Mouse (Mus musculus): ENCODE measurements around the gene Acoxl.

The Acoxl gene

DNA sequence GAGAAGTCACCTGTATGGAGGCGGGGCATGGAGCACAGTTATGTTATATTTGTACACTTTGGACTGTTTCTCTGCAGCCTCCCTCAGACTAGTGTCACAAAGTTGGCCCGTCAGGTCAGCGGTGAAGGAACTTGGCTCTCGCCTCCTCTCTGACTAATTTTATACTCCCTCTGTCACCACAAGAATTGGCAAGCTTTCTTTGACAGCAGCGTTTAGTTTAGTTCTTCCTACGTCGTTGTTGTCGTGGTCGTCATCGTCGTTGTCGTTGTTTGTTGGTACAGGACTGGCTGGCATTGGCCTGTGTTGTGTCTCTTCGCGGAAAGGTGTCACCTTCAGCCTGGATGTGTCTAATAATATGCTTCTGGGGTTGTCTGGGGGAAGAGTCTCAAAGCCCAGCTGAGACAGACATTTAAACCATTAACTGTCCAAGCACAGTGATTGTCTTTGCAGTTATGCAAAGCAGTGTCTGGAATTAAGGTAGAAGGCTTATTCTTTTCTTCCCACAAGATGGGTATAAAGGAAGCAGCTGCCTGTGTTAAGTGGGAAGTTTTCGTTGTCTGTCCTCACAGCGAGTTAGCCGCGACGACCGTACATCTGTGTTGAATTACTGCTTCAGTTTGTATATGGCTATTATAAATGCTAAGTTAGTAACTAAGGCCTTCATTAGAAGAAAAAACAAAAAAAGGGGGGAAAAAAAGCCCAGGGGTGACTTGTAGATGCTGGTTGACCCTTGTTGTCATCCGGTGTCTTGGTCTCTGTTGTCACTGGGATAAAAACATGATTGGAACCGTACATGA, 299.0 kb downstream of the Acoxl start:
- DNase-seq (ENCODE audit: extremely low read depth, low read depth, low spot score) = no peak

DNA sequence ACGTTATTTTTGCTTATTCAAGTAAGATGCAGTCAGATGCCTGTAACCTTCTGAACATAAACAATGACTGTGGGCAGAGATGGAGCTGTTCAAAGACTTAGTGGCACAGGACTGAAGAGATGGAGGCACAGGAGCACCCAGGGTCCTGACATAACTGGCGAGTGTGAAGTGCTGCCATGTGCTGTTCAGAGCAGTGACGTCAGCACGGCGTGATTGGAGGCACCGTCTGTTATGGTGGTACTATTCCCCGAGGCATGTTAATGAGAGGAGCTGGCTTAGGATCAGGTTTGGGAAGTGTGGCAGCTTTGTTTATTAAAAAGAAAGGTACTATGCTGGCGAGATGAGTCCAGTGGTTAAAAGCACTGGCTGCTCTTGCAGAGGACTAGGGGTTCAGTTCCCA, 300.2 kb downstream of the Acoxl start:
- no peak for DNase-seq (ENCODE audit: extremely low read depth, low read depth, low spot score)

DNA sequence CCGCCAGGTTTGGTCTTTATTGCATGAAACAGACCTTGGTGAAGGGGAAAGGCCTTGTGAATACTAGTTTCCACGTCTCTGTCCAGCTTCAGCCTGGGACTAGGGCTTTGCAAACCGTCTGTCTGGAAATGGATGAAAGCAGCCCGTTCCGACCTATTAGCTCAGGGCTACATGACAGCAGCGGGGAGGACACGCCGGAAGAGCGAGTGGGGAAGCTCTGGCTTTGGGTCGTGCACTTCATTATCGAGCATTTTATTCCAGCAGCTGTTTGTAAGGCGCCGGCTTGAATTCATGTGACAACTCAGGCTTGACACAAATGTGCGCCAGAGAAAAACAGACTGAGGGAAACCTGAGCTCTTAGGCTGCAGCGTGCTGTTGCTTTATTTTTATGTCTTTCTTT, 301.1 kb downstream of the Acoxl start:
- DNase-seq (ENCODE audit: extremely low read depth, low read depth, low spot score) = no peak

DNA sequence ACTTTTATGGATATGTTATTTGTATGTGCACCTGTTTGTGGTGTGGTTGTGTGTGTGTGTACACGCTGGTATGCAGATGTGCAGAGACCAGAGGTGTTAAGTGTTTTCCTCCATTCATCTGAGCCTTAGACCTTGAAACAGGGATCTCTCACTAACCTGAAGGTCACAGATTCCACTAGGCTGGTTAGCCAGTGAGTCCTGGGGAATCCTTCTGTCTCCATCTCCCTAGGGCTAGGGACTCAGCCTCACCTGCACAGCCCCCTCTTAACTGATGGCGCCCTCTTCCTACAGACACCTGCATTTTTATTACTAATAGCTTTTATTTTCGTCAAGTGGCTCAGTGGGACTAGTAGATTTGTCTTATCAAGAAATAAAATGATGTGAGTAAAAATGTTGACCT, 301.5 kb downstream of the Acoxl start:
- DNase-seq (ENCODE audit: extremely low read depth, low read depth, low spot score) = no peak

DNA sequence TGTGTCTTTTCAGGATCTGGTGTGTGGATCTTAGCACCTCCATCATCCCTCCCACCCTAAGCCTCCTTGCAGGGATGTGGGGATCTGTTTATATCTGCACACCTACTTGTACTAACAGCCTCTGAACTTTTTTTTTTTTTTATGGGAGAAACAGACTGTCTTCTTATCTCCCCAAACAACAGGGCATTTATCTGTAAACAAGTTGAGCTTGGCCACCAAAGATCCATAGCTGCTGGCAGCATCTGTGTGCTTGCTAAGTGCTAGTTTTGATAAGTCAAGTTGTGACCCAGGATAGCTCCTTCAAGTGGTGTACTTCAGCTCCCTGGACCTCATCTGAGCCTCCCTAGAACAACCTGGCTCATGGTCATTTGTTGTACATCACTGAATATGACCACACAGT, 305.3 kb downstream of the Acoxl start:
- DNase-seq (ENCODE audit: extremely low read depth, low read depth, low spot score) = no peak

DNA sequence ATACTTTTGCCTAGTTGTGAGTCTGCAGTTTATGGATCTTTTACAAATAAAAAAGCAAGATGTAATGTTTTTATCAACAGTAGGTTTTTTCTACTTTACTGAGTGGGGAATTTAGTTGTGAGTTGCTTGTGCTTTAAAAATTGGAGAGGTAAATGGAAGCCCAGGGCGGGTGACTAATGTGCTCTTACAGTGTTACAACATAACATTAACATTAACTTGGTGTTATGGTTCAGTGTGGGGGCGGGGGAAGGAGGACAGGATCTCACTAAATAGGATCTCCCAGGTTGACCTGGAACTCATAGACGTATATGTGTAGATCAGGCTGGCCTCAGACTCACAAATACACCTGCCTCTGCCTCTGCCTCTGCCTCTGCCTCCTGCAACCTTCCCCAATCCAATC, 306.8 kb downstream of the Acoxl start:
- no peak for DNase-seq (ENCODE audit: extremely low read depth, low read depth, low spot score)

DNA sequence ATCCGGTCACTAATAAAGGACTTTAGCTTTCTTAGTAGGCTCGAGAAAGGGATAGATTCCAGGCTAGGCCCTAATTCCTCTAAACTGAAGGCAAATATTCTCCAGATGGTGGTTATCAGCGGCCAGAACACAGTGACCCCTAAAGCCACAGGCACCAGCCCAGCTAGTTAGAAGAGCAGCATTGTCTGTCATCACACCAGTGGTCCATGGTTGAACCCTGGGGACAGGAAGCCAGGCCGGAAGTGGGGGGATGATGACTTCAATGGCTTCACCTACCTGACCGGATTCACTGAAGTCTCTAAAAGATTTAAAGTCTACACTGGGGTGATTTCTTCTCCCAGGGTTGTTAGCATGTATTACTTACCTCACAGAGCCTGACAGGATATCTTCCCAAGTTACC, 310.9 kb downstream of the Acoxl start:
- no peak for DNase-seq (ENCODE audit: extremely low read depth, low read depth, low spot score)

GRCm38 (mm10) chr2:128152211-128152610, 313.5 kb downstream of the Acoxl start:
- DNase-seq (ENCODE audit: extremely low read depth, low read depth, low spot score) = no peak

DNA sequence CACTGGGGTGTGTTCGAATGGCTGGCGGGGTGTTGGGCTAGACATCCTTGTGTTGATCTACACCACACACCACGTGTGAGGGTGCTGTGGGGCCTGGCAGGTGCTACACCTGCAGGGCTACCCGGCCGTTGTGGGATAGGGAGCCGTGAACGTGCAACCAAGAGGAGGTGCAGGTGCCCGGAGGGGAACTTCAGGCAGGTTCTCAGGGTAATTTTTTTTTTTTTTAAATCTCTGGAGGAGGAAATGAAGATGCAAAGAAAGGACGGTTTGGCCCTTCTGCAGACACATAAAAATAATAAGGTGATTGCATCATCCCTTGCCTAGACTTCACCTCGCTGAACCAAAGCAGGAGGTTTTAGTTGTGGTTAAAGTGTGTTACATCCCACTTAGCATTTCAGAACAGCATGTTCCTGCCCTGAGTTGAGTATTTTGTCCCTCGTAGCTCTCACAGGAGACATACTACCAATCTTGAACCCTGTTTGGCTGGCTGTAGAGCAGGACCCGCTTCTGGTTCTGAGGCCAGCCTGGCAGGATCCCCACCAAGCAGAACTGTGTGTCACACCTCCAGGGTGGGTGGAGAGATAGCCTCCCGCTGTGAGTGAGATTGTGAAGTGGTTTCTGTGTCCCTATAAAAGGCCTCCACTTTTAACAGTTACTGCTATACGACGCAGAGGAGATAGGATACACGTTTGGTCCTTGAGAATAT, 314.3 kb downstream of the Acoxl start:
- DNase-seq (ENCODE audit: extremely low read depth, low read depth, low spot score) = no peak

- no peak for DNase-seq (ENCODE audit: extremely low read depth, low read depth, low spot score)
These were observed 314.9 kb downstream of the Acoxl start for GRCm38 (mm10) chr2:128153551-128153910.

DNA sequence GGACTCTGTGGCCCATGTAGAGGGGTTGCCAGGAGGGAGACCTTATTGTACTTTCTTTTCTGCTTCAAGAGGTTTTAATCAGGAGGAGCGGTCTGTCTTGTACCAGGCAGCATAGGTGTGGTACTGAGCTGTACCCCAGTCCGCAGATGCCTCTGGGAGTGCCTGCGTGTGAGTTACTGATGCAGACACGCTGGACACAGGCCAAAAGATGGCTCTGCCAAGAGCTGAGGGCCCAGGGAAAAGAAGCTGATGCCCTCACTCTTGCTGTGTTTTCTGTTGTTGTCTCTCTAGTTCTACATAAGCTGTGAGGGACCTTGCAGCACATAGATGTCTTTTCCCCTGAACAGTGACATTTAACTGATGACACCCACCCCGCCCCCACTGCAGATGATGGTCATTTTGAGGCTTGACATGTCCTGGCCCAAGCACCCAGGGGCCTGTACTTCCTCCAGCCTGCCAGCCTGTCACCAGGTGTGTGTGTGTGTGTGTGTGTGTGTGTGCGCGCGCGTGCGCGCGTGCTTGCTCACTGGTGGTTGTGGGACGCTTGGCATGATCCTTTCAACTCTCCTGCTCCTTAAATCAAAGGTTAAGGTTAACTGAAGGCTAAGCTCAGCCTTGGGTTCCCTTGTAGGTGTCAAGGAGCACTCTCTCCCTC, 316.9 kb downstream of the Acoxl start:
- DNase-seq (ENCODE audit: extremely low read depth, low read depth, low spot score) = no peak

DNA sequence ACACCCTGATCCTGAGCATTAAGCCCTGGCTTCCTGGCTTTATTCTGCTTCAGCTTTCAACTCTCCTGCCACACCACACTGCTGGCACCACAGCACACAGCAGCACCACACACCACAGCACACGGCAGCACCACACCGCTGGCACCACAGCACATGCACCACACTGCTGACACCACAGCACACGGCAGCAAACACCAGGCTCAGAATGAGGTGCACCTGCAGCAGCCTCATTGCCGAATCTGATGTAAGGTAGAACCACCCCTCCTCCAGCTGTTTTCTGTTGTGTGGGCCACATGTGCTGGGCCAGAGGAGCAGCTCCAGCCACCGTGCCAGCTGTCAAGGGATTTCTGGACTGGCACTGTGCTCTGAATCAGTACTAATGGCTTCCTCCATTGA, 317.4 kb downstream of the Acoxl start:
- no peak for DNase-seq (ENCODE audit: extremely low read depth, low read depth, low spot score)

DNA sequence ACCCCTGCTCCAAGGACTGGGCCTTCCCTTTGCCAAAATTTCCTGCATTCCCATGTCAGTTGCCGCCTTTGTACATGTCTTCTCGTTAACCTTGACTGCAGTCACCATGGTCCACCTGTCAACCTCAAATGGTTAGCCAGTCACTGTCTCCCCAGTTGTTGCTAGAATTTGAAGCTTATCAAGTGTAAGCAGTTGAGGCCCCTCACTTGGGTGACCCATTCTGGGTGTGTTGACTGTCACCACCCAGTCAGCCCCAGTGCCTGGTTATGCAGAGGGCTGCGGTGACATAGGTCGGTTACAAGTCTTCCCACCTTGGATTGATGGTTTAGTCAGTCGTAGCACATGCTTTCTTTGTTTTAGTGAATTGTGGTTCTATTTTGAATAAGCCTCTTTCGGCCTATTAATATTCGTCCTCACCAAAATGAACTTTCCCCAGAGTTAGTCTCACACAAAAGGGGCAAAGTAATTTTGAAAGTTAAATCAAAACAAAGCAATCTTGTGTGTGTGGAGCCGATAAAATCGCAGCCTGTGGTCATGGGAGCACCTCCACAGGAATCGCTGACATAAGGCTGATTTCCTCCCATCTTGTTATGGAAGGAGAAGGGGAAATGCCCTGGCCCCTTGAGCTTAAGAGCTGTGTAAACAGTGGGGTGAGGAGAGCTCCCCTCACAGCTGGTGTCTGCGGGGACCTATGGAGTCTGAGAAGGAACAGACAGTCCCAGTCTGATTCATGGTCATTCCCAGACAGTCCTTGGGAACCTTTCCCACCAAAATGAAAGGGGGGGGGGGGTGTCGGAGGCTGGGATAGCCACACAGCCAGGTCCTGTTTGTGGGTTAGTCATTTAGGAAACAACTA, 318.1 kb downstream of the Acoxl start:
- DNase-seq (ENCODE audit: extremely low read depth, low read depth, low spot score) = no peak

DNA sequence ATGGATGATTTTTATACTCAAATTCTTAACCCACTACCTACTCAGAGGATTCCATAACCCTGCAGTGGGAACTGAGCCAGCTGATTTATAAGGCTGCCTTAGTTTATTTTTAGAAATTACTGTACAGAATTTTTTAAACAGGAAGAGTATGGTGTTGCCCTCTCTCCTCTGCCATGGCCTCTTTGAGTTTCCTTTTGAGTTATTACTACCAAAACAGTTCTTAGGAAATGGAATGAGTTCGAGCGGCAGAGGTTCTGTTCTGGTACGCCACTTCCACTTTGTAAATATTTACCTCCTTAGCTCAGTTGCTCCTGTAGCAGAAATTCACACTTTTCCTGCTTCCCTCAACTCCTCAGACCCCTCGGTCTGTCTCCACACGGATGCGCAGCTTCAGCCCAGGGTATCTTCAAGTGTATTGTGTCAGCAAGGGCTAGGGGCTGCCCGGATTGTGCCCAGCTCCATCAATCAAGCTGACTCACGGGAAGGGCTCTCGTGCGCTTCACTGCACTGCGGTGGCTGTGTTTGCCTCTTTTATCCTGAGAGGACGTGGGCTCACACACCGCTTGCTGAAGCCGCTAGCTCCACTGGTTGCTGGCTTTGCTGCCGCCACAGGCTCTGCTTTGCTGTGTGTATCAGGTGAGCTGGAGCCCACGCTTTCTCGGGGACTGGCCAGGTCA, 320.2 kb downstream of the Acoxl start:
- no peak for DNase-seq (ENCODE audit: extremely low read depth, low read depth, low spot score)

DNA sequence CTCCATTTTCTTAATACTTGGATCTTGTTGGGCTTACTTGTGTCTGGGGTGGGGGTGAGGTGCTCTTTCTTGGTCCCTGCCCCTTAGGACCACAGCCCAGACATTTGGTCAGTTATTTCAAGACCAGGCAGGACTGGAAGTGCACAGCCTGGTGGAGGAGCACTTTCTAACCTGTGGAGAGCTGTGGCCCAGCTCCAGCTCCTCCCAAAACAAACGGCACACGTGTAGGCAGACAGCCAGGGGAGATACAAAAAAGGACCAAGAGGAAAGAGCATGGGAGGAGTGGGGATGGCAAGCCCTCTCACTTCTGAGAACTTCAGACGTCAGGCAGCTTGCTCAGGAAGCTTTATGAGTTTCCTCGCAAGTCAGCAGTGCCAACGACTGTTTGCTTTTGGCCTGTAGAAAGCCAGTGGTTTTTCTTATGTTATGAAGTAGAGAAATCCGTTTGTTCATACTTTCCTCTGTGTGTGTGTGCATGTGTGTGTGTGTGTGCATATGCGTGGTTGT, 321.0 kb downstream of the Acoxl start:
- no peak for DNase-seq (ENCODE audit: extremely low read depth, low read depth, low spot score)

GRCm38 (mm10) chr2:128163177-128163576, 324.5 kb downstream of the Acoxl start:
- no peak for DNase-seq (ENCODE audit: extremely low read depth, low read depth, low spot score)

DNA sequence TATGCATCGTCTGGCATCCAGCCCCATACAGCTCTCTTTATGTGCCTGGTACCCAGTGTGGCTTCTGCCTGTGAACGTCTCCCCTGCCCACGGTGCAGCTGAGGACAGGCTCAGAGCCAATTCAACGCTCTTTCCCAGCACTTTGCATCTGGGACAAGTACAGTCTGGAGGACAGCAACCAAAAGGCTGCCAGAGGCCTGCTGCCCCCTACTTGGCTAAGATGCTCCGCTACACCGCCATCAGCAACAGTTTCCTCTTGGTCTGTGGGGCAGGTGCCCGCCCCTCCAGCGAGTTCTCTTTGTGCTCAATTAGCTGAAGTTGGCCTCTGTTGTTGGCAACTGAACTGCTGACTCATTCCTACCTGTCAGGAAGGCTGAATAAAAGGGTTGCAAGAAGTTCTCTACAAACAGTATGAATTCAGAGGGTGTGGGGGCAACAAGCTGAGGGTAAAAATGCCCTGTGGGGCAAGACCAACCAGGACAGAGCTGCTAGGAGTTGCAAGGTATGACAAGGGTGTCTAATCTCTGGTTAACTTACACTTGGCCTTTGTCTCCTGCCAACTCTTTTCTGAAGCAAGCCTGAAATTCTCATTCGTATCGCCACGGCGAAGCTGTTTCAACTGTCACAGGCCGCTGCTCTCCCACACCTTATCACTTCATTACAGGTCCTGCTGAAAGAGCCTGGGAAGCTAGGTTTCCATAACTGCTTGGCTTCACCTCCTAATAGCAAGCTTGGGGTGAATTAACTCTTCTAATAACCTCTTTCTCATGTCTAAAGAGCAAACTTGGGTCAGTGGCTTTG, 328.1 kb downstream of the Acoxl start:
- DNase-seq (ENCODE audit: extremely low read depth, low read depth, low spot score) = peak; percentile 74

DNA sequence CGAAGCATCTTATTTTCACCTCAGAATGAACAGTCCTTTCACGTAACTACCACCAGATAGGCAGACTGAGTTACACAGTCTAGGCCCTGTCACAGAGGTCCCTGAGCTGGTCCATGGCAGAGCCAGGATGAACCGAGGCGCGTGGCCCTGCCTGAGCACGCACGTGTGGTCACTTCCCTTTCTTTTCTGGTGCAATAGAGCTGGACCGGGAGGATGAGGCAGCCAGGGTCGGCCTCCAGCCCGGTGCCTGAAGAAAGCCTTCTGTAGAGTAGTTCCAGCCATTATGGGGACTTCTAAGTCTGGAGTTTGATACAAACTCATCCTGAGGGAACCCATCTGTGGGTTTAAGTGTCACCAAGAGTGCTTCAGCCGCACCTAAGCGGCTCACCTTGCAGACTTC, 329.3 kb downstream of the Acoxl start:
- DNase-seq (ENCODE audit: extremely low read depth, low read depth, low spot score) = no peak

- no peak for DNase-seq (ENCODE audit: extremely low read depth, low read depth, low spot score)
These were observed 330.8 kb downstream of the Acoxl start for GRCm38 (mm10) chr2:128169486-128169885.

DNA sequence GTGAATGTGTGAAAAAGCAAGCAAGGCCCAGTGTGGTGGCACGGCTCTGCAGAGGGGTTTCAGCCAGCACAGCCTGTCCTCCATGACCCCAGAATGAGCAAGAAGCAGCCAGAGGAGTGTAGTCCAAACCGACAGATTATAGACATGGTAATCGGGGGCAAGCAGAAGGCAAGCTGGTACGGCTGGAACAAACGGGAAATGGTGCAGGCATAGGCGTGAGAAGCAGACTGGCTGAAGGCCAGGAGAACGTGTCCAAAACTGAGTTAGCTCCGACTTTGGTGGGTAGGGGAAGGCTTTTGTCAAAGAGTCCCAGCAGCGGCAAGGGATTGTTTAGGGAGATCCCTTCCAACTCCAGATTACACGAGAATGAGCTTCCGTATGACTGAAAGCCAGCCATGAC, 331.3 kb downstream of the Acoxl start:
- DNase-seq (ENCODE audit: extremely low read depth, low read depth, low spot score) = no peak
